Mouse (Mus musculus): Measurements from ENCODE around the gene Vmn2r35. TPM values are rescaled to one million over a fixed set of nuclear protein-coding genes. Genes with fewer than 3 reads are reported as not detected.
"Not testable (repeated sequence)": the region's sequence is repeated elsewhere in the genome, so short reads cannot be mapped to it uniquely, and the experiment has no call there.

Gene Vmn2r35
- polyA plus RNA-seq (2015; fragmentation: Nextera tagmentation; extraction: Ambion mirVana), result not detected in 2 replicates

DNA sequence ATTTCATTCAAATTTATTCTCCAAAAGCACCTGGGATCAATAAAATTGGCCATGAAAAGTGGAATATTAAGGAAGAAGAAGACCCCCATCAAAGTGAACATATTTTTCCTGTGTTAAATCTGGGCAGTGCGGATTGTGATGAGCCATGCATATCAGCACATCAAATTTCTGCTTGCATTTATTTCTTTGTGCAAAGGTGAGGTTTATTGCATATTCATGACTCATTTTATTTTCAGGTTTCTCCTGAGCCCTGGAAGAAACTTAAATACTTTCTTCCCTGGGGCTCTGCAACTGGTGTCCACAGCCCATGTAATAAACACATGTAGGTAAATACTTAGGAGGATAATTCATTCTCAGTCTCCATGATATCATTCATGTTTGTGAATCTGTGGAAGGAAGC is at the start of gene Vmn2r35:
Gene Vmn2r35 (minus strand): TSS at position 101 of the 400 bp plus-strand sequence.
- ATAC-seq (replicated peaks); H3K4me2 ChIP-seq (replicated peaks); H3K27me3 ChIP-seq; H3K4me1 ChIP-seq; H3K36me3 ChIP-seq; H3K9me3 ChIP-seq; H3K9ac ChIP-seq (replicated peaks); H3K27ac ChIP-seq (replicated peaks); H3K4me3 ChIP-seq: not testable (repeated sequence)
- no CpG with 5 or more reads among the region's 1 CpGs for WGBS

DNA sequence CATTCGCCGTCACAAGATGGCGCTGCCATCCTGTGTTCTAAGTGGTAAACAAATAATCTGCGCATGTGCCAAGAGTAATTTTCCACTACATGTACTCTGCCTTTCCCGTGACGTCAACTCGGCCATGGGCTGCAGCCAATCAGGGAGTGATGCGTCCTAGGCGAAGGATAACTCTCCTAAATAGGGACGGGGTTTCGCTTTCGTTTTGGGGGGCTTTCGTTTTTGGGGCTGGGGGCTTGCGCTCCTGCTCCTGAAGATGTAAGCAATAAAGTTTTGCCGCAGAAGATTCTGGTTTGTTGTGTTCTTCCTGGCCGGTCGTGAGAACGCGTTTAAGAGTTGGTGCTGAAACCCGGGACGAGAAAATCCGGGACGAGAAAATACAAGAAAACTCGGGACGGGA is 25.5 kb downstream of the Vmn2r35 start:
- H3K4me1 ChIP-seq; ATAC-seq (replicated peaks); H3K4me2 ChIP-seq (replicated peaks); H3K27me3 ChIP-seq; H3K27ac ChIP-seq (replicated peaks); H3K36me3 ChIP-seq; H3K9me3 ChIP-seq; H3K4me3 ChIP-seq; H3K9ac ChIP-seq (replicated peaks): not testable (repeated sequence)
- WGBS, result 88% methylated on average over 5 of the region's 25 CpGs

Other genes with a start within 250 kb of the Vmn2r35 start
- gene Vmn2r34, start 130.4 kb downstream of the Vmn2r35 start, polyA plus RNA-seq (2015; fragmentation: Nextera tagmentation; extraction: Ambion mirVana), result not detected in 2 replicates
- gene Vmn2r36, start 82.6 kb upstream of the Vmn2r35 start, polyA plus RNA-seq (2015; fragmentation: Nextera tagmentation; extraction: Ambion mirVana), result not detected in 2 replicates